Mouse (Mus musculus): ENCODE results near the gene Nhsl1.

DNA sequence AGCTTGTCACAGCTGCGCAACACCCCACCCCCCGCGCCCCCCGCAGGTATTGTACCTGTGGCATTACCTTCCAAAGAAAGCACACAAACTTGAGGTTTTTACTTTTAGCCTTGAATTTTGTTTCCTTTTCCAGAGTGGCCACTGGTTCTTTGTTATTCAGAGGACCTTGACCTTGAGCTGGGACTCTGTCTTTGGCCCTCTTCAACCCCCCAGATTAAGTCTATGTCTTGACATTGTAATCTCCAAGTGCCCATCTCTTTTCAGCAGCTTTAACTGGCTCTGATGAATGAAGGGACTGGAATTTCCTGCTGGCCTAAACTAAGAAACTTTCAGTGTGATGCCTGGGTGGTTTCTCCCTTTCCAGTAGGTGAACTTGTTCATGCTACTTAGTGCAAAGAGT is 906 bp downstream of the Nhsl1 start:
- TF ChIP-seq CTCF (IDR thresholded peaks at IDR 0.05; ENCODE audit: low read depth) (no peak), EP300 (IDR thresholded peaks at IDR 0.05; ENCODE audit: low read depth) (no peak)

All from liver, embryonic 14.5 days (tissue).